Mouse (Mus musculus) c-Kit-positive CD71-negative TER-119-negative erythroid progenitor cells, embryonic 14.5 days (primary cell): ENCODE results near the gene Rabif.
A peak's percentile ranks its signal among the peaks of the same experiment; 100 is the strongest.
"Not testable (repeated sequence)": the region's sequence is repeated elsewhere in the genome, so short reads cannot be mapped to it uniquely, and the experiment has no call there.

Source experiments
- DNase-seq: peaks from one replicate; pipeline ENCODE4 v3.0.0-alpha.2; 2013; ENCODE audit warnings: low read depth

Rabif gene

DNA sequence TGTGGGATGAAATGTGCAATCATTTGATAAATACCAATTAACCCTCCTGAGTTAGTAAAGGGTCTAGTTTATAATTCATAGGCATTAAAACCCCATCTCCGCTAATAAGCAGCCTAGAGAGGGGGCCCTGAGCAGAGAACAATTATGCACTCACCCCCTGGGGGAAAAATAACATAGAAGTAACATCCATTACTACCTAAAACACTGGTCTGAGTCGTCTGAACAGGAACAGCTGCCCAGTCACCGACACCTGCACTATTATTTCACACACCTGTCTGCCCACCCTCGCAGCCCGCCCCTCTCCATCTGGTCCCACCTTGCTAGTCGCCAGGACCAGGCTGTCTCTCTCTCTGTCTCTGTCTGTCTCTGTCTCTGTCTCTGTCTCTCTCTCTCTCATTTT lies 18.1 kb downstream of the Rabif start:
- DNase-seq: no peak

DNA sequence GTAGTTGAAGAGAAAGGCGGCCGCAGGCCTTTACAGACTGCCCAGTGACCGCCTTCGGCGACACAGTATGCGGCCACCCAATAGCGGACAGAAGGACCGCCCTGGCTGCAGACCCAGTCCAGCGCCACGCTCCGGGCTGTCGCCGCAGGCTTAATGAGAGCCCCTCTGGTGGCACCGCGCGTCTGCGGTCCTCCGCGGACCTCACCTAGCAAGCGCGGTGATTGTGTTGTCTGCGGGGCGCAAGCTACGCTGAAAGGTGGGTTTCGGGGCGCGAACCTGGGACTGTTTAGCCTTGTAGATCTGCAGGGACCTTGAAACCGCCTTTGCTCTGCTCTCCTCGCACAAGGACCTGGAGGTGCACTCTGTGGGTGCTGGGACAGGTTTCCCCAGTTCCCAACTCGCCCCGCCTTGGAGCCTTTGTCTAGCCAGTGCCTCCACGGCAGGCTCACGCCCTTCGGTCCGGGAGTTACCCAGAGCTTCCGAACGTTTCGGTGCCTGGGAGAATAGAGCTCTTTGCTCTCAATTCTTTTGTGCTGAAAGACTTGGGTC lies 18.9 kb downstream of the Rabif start:
- no peak for DNase-seq

- DNase-seq: no peak
These were observed 19.6 kb downstream of the Rabif start for GRCm38 (mm10) chr1:134513876-134514590.

- DNase-seq: no peak
These were observed 21.4 kb downstream of the Rabif start for GRCm38 (mm10) chr1:134515891-134516290.

DNA sequence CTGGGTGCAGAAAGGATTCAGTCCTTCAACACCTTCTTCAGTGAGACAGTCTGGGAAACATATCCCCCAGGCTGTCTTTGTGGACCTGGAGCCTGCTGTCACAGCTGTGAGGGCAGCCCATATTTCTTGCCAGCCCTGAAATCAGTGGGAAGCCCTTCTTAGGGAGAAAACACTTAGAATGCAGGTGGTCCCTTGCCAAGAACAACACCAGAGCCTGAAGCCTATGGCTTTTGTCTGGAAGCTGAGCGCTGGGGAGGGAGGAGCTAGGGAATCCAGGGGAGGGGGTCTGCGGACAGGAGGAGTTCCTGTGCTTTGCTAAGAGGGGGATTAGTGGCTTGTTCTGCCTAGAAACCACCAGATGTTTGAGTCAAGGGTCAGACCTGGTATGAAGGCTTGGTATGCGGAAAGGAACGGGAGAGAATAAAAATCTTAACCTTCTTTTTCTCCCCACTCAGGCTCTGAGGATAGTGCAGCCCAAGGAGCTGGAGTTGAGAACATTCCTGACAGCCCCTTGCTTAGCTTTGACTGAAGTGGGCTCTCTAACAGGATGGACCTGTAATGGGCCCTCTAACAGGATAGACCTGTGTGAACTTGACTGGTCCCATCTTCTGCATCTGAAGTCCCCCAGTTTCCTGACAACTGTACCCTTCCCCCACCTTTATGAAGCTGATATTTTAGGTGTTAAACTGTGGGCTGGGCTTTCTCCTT lies 22.2 kb downstream of the Rabif start:
- DNase-seq: no peak

GRCm38 (mm10) chr1:134517841-134518240 lies 23.4 kb downstream of the Rabif start:
- DNase-seq: not testable (repeated sequence)

GRCm38 (mm10) chr1:134518677-134519076 lies 24.2 kb downstream of the Rabif start:
- peak; percentile 89 for DNase-seq

- DNase-seq: not testable (repeated sequence)
These were observed 24.8 kb downstream of the Rabif start for GRCm38 (mm10) chr1:134519201-134519600.

DNA sequence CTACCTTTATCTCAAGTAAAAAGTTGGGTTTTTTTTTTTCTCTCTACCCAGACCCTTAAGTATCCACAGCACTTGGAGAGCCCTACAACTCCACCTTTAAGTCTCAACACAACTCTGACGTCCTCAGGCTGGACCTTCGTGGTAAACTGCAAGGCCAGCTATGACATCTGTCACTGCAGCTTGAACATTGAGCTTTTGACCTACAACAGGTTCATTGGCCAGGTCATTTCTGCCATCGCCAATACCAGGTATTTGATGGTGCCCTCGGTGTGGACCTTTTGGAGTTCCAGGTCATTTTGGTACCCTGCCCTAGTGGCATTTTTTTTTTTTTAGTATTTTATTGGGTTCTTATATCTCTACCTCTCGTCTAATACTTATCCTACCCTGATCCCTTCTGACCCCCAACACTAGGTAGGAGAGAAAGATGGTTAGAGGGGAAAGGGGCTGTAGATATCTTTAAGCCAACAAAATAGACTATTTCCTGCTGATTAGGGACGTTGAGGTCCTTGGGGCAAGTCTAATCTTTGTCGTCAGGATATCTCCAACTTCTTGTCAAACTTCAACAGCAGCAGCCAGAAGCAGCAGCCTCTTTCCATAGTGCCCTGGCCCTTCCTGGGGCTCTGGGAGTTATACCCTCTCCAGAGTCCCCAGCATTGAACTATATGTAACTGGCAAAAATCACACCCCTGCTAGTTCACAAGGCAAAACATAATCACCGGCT lies 25.7 kb downstream of the Rabif start:
- DNase-seq: no peak

- DNase-seq: no peak
These were observed 26.7 kb downstream of the Rabif start for GRCm38 (mm10) chr1:134521163-134521562.

DNA sequence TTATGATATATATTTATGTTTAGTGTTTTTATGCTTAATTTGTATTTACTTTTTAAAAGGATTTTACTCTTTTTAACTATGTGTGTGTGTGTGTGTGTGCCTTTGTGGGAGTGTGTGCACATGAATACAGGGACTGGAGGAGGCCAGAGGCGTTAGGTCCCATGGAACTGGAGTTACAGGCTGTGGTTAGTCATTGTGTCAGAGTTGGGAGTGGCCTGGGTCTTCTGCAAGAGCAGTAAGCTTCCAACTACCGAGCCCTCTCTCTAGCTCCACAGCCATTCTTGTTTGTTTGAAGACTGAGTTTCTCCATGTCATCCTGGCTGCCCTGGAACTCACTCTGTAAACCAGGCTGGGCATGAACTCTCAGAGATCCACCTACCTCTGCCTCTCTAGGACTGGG lies 27.9 kb downstream of the Rabif start:
- DNase-seq: no peak

- no peak for DNase-seq
These were observed 30.0 kb downstream of the Rabif start for GRCm38 (mm10) chr1:134524424-134524823.

DNA sequence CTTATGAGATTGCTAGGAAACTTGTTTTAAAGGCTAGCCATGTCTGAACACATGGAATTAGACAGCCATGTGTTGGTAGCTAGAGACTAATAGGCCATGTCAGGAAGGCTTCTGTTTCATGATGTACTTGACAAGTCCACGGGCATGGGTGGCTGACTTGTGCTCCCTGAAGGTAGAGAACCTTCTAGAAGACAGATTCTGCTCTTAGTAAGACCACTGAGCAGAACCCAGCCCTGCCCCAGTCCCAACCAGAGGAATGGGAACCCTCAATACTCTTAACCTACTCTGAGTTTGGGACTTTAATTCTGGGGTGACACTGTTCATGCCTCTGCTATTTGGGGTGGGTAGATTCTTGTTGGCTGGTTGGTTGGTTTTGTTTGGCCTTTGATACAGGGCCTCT lies 30.6 kb downstream of the Rabif start:
- DNase-seq: no peak

DNA sequence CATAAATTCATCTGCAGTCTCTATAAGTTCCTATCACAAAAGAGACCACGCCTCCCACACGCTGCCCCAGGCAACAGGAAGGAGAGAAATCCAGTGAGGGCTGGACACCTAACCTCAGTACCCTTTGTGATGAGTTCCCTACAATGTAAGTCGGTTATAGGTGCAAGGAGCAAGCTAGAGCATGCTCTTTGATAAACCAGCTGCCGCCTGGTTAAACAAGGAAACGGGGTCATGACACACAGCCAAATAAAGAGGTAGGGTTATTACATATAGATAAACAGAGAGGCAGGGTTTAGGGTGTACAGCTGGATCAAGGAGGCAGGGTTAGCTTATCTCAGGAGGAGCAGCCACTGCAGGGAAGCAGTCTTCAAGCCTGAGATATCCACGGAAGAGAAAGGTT lies 32.3 kb downstream of the Rabif start:
- DNase-seq: no peak

DNA sequence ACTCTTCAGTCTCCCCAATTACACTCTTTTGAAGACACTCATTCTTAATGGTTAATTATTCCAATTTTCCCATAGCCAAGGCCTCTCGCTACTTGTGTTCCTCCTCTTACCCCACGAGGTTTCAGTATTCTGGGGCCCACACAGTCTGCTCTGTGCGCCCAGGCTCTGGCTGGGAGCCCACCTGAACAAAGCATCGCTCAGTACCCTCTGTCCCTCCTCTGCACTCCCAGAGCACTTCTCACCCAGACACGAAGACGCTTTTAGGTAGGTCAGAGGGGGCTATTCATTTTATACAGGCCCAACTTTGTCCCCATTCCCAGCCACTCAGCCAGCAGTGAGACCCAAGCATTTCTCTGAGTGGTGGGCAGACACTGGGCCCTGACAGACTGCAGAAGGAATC lies 36.2 kb downstream of the Rabif start:
- no peak for DNase-seq

GRCm38 (mm10) chr1:134533710-134534109 lies 39.3 kb downstream of the Rabif start:
- DNase-seq: not testable (repeated sequence)

DNA sequence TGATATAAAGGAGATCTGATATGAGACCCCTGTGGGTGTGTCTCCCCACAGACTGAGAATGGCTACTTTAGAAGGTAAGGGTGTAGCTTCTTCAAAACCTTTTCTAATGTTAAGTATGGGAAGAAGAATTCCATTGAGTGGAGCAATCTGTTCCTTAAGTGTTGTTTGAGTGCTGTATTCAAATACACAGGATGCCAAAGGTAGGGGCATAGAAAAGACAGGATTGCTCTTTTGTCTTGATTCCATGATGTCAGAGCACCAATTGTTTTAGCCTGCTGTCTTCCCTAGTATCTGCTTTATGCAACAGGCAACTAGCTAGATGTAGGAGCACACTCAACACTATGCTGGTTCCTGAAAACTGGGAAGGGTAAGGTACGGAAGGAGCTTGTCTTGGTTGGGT lies 40.6 kb downstream of the Rabif start:
- no peak for DNase-seq

- DNase-seq: no peak
These were observed 41.1 kb downstream of the Rabif start for GRCm38 (mm10) chr1:134535513-134535912.

GRCm38 (mm10) chr1:134540610-134541009 lies 46.2 kb downstream of the Rabif start:
- no peak for DNase-seq

DNA sequence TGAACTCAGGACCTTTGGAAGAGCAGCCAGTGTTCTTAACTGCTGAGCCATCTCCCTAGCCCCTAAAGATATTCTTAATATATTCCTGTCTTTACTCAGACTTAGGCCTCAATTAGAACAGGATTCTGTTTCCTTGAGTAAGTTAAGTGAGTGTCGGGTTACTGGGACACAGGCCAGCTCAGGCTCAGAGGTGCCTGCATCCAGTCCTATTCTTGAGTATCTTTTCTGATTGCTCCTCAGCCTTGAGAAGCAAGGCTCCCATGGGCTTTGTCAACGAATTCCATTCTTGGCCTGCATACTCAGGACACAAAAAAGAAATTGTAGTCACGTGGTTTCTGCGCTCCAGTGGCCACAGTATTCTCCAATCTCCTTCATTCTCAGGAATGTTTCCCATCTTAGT lies 53.8 kb downstream of the Rabif start:
- DNase-seq: no peak

DNA sequence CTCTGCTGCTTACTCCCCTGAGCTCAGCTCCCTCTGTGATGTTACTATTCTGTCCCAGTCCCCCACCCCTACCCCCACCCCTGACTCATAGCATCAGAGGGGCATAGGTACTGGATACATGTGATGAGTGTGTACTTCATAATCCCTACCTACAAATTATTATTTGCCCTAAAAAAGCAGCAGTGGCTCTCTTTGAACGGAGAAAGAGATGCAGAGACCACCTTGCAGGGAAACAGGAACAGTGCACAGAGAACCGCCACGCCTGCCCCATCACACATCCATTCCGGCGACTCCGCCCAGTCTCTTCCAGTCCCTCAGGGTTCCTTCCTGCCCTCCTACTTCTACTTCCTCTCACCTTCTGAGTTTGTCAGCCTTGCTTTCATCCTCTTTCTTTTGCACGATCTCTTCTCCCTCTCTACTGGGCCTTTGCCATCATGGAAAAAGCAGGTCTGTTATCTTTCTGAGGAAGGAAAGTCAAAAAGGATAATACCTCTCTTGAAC lies 55.2 kb downstream of the Rabif start, which contains the start of gene Mgat4e:
Mgat4e (minus strand) TSS at position 51 of the 501 bp plus-strand sequence.
- no peak for DNase-seq

DNA sequence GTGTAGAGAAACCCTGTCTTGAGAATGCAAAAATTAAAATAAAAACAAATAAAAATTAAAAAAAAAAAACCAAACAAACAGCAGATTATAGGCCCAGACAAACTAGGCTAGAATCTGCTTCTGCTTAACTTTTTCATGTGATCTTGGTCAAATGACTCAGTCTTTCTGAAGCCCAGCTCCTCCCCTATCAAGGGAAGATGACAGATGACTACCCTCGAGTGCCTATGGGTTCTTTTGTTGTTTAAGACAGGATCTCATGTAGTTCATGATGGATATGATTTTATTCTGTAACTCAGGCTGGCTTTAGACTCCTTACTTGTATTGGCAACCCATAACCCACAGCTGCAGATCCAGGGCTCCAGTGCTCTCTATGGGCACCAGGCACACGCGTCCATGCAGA lies 57.4 kb downstream of the Rabif start:
- DNase-seq: no peak
